Mouse (Mus musculus): Measurements from ENCODE around the gene Pla2g7.

GRCm38 (mm10) chr17:43580456-43580855 is 12.6 kb downstream of the Pla2g7 start:
- TF ChIP-seq CTCF (IDR thresholded peaks at IDR 0.05; ENCODE audit: low read depth, low read length) (no peak), GATA1 (IDR thresholded peaks at IDR 0.05; ENCODE audit: borderline replicate concordance, low read length) (no peak), POLR2AphosphoS5 (IDR thresholded peaks at IDR 0.05; ENCODE audit: insufficient replicate concordance, low read depth, low read length) (no peak), TAL1 (conservative IDR thresholded peaks at IDR 0.05; ENCODE audit: low read depth, low read length) (no peak)
